Mouse (Mus musculus): ENCODE results near the gene Bmp2k. TPM values are rescaled to one million over a fixed set of nuclear protein-coding genes. Genes with fewer than 3 reads are reported as not detected.
"Not testable (repeated sequence)": the region's sequence is repeated elsewhere in the genome, so short reads cannot be mapped to it uniquely, and the experiment has no call there.

Gene Bmp2k
- polyA plus RNA-seq, 1 experiment from 2014 or later: 11.9 TPM

- no peak overlapping the region for H3K4me3 ChIP-seq (replicated peaks; ENCODE audit: low read depth, low read length)
- no peaks in the 10 kb centered on the region for H3K9me3 ChIP-seq (replicated peaks; ENCODE audit: low read length)
- peak; percentile 16 for DNase-seq (ENCODE audit: low spot score)
- WGBS: 64% methylated on average over 23 of the region's 23 CpGs
- no peak for TF ChIP-seq CTCF (IDR thresholded peaks at IDR 0.05; ENCODE audit: low read depth)
- no peak overlapping the region for H3K4me2 ChIP-seq (ENCODE audit: low read length)
- no peak for ATAC-seq (replicated peaks; ENCODE audit: low FRiP score, low read depth)
- no peak overlapping the region for H3K9ac ChIP-seq (ENCODE audit: low read depth, low read length)
- H3K27ac ChIP-seq: peak overlapping the region; percentile 31; the same call in 1 of the 2 replicates
- no peaks in the 10 kb centered on the region for H3K27me3 ChIP-seq (ENCODE audit: insufficient read depth, low read length)
- H3K4me1 ChIP-seq (replicated peaks; ENCODE audit: insufficient read depth, low read length): peaks cover 4% of the 10 kb centered on the region; the same call in 1 of the 2 replicates
- H3K36me3 ChIP-seq (ENCODE audit: insufficient read depth, low read length): no peaks in the 10 kb centered on the region
Observed at GRCm38 (mm10) chr5:97004178-97005030, 6.9 kb downstream of the Bmp2k start.

GRCm38 (mm10) chr5:97005891-97006290 is 8.4 kb downstream of the Bmp2k start:
- H3K27me3 ChIP-seq (ENCODE audit: insufficient read depth, low read length): no peaks in the 10 kb centered on the region
- no peaks in the 10 kb centered on the region; the same call in 1 of the 2 replicates for H3K4me1 ChIP-seq (replicated peaks; ENCODE audit: insufficient read depth, low read length)
- H3K4me3 ChIP-seq (replicated peaks; ENCODE audit: low read depth, low read length): no peak overlapping the region
- H3K9me3 ChIP-seq (replicated peaks; ENCODE audit: low read length): no peaks in the 10 kb centered on the region
- 65% methylated on average over 2 of the region's 2 CpGs for WGBS
- no peaks in the 10 kb centered on the region for H3K36me3 ChIP-seq (ENCODE audit: insufficient read depth, low read length)
- H3K9ac ChIP-seq (ENCODE audit: low read depth, low read length): no peak overlapping the region
- TF ChIP-seq CTCF (IDR thresholded peaks at IDR 0.05; ENCODE audit: low read depth): no peak
- H3K27ac ChIP-seq: no peak overlapping the region
- no peak overlapping the region for H3K4me2 ChIP-seq (ENCODE audit: low read length)
- no peak for ATAC-seq (replicated peaks; ENCODE audit: low FRiP score, low read depth)
- DNase-seq (ENCODE audit: low spot score): no peak

GRCm38 (mm10) chr5:97006929-97007328 is 9.4 kb downstream of the Bmp2k start:
- Histone ChIP-seq H3K36me3 (ENCODE audit: insufficient read depth, low read length) (no peaks in the 10 kb centered on the region), H3K9ac (ENCODE audit: low read depth, low read length) (no peak overlapping the region), H3K4me3 (replicated peaks; ENCODE audit: low read depth, low read length) (no peak overlapping the region), H3K9me3 (replicated peaks; ENCODE audit: low read length) (no peaks in the 10 kb centered on the region), H3K4me1 (replicated peaks; ENCODE audit: insufficient read depth, low read length) (no peaks in the 10 kb centered on the region; the same call in 1 of the 2 replicates), H3K27ac (no peak overlapping the region), H3K27me3 (ENCODE audit: insufficient read depth, low read length) (no peaks in the 10 kb centered on the region), H3K4me2 (ENCODE audit: low read length) (no peak overlapping the region)
- no peak for TF ChIP-seq CTCF (IDR thresholded peaks at IDR 0.05; ENCODE audit: low read depth)
- DNase-seq (ENCODE audit: low spot score) (no peak), ATAC-seq (replicated peaks; ENCODE audit: low FRiP score, low read depth) (no peak)
- WGBS: 94% methylated on average over 3 of the region's 3 CpGs

- Histone ChIP-seq H3K4me2 (ENCODE audit: low read length) (no peak overlapping the region), H3K9ac (ENCODE audit: low read depth, low read length) (no peak overlapping the region), H3K9me3 (replicated peaks; ENCODE audit: low read length) (no peaks in the 10 kb centered on the region), H3K4me1 (replicated peaks; ENCODE audit: insufficient read depth, low read length) (no peaks in the 10 kb centered on the region; the same call in 1 of the 2 replicates), H3K27me3 (ENCODE audit: insufficient read depth, low read length) (no peaks in the 10 kb centered on the region), H3K27ac (no peak overlapping the region), H3K36me3 (ENCODE audit: insufficient read depth, low read length) (no peaks in the 10 kb centered on the region), H3K4me3 (replicated peaks; ENCODE audit: low read depth, low read length) (no peak overlapping the region)
- ATAC-seq (replicated peaks; ENCODE audit: low FRiP score, low read depth) (no peak), DNase-seq (ENCODE audit: low spot score) (no peak)
- WGBS: 92% methylated on average over 3 of the region's 3 CpGs
- TF ChIP-seq CTCF (IDR thresholded peaks at IDR 0.05; ENCODE audit: low read depth): no peak
Observed at GRCm38 (mm10) chr5:97007496-97007895, 10.0 kb downstream of the Bmp2k start.

- H3K4me1 ChIP-seq (replicated peaks; ENCODE audit: insufficient read depth, low read length); H3K36me3 ChIP-seq (ENCODE audit: insufficient read depth, low read length); H3K9ac ChIP-seq (ENCODE audit: low read depth, low read length); H3K4me3 ChIP-seq (replicated peaks; ENCODE audit: low read depth, low read length); H3K9me3 ChIP-seq (replicated peaks; ENCODE audit: low read length); H3K4me2 ChIP-seq (ENCODE audit: low read length); DNase-seq (ENCODE audit: low spot score); H3K27me3 ChIP-seq (ENCODE audit: insufficient read depth, low read length); ATAC-seq (replicated peaks; ENCODE audit: low FRiP score, low read depth); H3K27ac ChIP-seq: not testable (repeated sequence)
- 93% methylated on average over 10 of the region's 10 CpGs for WGBS
Observed at GRCm38 (mm10) chr5:97009140-97009539, 11.7 kb downstream of the Bmp2k start.

GRCm38 (mm10) chr5:97009601-97010335 is 12.3 kb downstream of the Bmp2k start:
- no peak overlapping the region for H3K4me2 ChIP-seq (ENCODE audit: low read length)
- no peak overlapping the region for H3K9ac ChIP-seq (ENCODE audit: low read depth, low read length)
- no peaks in the 10 kb centered on the region for H3K36me3 ChIP-seq (ENCODE audit: insufficient read depth, low read length)
- no peak overlapping the region for H3K27ac ChIP-seq
- H3K4me3 ChIP-seq (replicated peaks; ENCODE audit: low read depth, low read length): no peak overlapping the region
- no peaks in the 10 kb centered on the region for H3K4me1 ChIP-seq (replicated peaks; ENCODE audit: insufficient read depth, low read length)
- no peak for ATAC-seq (replicated peaks; ENCODE audit: low FRiP score, low read depth)
- no peak for DNase-seq (ENCODE audit: low spot score)
- H3K9me3 ChIP-seq (replicated peaks; ENCODE audit: low read length): no peaks in the 10 kb centered on the region
- no peaks in the 10 kb centered on the region for H3K27me3 ChIP-seq (ENCODE audit: insufficient read depth, low read length)
- TF ChIP-seq CTCF (IDR thresholded peaks at IDR 0.05; ENCODE audit: low read depth): no peak
- 76% methylated on average over 11 of the region's 11 CpGs for WGBS
